10 mouse cellular contexts compared by ENCODE assay signal in the genomic region with DNA sequence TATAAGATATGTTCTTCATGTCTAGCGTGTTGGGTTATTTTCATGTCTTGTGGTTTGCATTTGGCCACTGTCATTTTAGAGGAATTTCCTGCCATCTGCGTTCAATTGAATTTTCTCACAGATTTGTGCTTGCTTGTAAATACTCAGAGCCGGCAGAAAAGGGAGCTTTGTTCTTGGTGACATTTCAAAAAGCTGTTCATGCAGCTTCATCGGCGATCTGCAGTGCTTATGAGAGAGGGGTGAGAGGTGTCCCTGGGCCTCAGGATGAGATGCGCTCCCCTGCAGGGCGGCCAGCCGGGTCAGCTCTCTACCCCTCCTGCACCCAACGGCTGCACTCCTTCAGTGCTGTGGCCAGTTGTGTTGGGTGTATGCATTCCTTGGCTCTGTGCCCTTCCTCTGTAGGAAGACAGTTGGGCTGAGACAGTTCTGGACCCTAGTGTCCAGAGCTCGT.
DNase-seq lines count a peak whose midpoint lies in the region; ATAC-seq lines count a peak whose summit lies in the region.
"Had no signal": no experiment of that assay in that cellular context is flagged by ENCODE, and none has a peak within 500 bp of the region (broad histone marks: within the 10 kb centered on the region; RNA-seq: fewer than 3 reads in every experiment).

No protein-coding gene starts in this region.

- H3K9ac ChIP-seq in forebrain, embryonic 15.5 days (replicated peaks) = no peak overlapping the region
- H3K9ac ChIP-seq in forebrain, embryonic 11.5 days (ENCODE audit: low read length) = no peak overlapping the region
- no peak overlapping the region for H3K9ac ChIP-seq in embryonic facial prominence, embryonic 12.5 days
- H3K9ac ChIP-seq in limb, embryonic 12.5 days (replicated peaks) = no peak overlapping the region

- 62% methylated on average over 10 of the region's 10 CpGs for WGBS in forebrain, embryonic 15.5 days
- WGBS in forebrain, embryonic 11.5 days = 69% methylated on average over 10 of the region's 10 CpGs
- WGBS in embryonic facial prominence, embryonic 12.5 days = 22% methylated on average over 10 of the region's 10 CpGs
- WGBS in limb, embryonic 12.5 days = 33% methylated on average over 10 of the region's 10 CpGs

- DNase-seq in forebrain, embryonic 11.5 days (ENCODE audit: low spot score) = no peak
- DNase-seq in layer of hippocampus, adult 18-20 months (ENCODE audit: low spot score in 2 of 2) = peak; percentile 41 to 70
- no peak for DNase-seq in layer of hippocampus, postnatal 25 days (ENCODE audit: extremely low spot score in 1 of 2, low spot score in 1 of 2)
- no peak for DNase-seq in right cerebral cortex, postnatal 25 days
- no peak for DNase-seq in thymus, postnatal 0 days (ENCODE audit: low spot score)
- DNase-seq: B cell, adult 2 months; kidney, adult 2 months had no signal

- H3K9me3 ChIP-seq in forebrain, embryonic 15.5 days = no peaks in the 10 kb centered on the region
- no peaks in the 10 kb centered on the region for H3K9me3 ChIP-seq in forebrain, embryonic 11.5 days (ENCODE audit: control insufficient read depth, low read length)
- H3K9me3 ChIP-seq in embryonic facial prominence, embryonic 12.5 days = no peaks in the 10 kb centered on the region
- H3K9me3 ChIP-seq in limb, embryonic 12.5 days = no peaks in the 10 kb centered on the region

- H3K27me3 ChIP-seq in forebrain, embryonic 15.5 days = no peaks in the 10 kb centered on the region
- H3K27me3 ChIP-seq in forebrain, embryonic 11.5 days (ENCODE audit: control insufficient read depth, insufficient read depth, low read length) = no peaks in the 10 kb centered on the region
- no peaks in the 10 kb centered on the region; the same call in 1 of the 2 replicates for H3K27me3 ChIP-seq in embryonic facial prominence, embryonic 12.5 days
- H3K27me3 ChIP-seq in limb, embryonic 12.5 days = peaks cover 10% of the 10 kb centered on the region

- H3K4me3 ChIP-seq in forebrain, embryonic 15.5 days = no peak overlapping the region
- no peak overlapping the region for H3K4me3 ChIP-seq in forebrain, embryonic 11.5 days (ENCODE audit: low read depth, low read length)
- H3K4me3 ChIP-seq in embryonic facial prominence, embryonic 12.5 days = no peak overlapping the region
- no peak overlapping the region for H3K4me3 ChIP-seq in limb, embryonic 12.5 days (replicated peaks)

- ATAC-seq in forebrain, embryonic 15.5 days (replicated peaks) = no peak
- ATAC-seq in forebrain, embryonic 11.5 days (replicated peaks; ENCODE audit: low FRiP score) = no peak
- no peak for ATAC-seq in embryonic facial prominence, embryonic 12.5 days (ENCODE audit: insufficient number of reproducible peaks, insufficient read depth, low FRiP score, low TSS enrichment)
- ATAC-seq in limb, embryonic 12.5 days (ENCODE audit: insufficient number of reproducible peaks, insufficient read depth, low FRiP score, low TSS enrichment, low read depth) = no peak

- H3K36me3 ChIP-seq in forebrain, embryonic 15.5 days = no peaks in the 10 kb centered on the region
- H3K36me3 ChIP-seq in forebrain, embryonic 11.5 days (ENCODE audit: control insufficient read depth, insufficient read depth, low read length) = no peaks in the 10 kb centered on the region
- H3K36me3 ChIP-seq in embryonic facial prominence, embryonic 12.5 days = no peaks in the 10 kb centered on the region
- no peaks in the 10 kb centered on the region for H3K36me3 ChIP-seq in limb, embryonic 12.5 days

- H3K27ac ChIP-seq in forebrain, embryonic 15.5 days (replicated peaks) = 0 out of 2 replicates have a peak overlapping the region, but pooled peaks have one; percentile 24
- H3K27ac ChIP-seq in forebrain, embryonic 11.5 days (ENCODE audit: low read depth, low read length) = no peak overlapping the region
- H3K27ac ChIP-seq in embryonic facial prominence, embryonic 12.5 days = peak overlapping the region; percentile 58; the same call in 1 of the 2 replicates
- peak overlapping the region; percentile 54 for H3K27ac ChIP-seq in limb, embryonic 12.5 days

- H3K4me1 ChIP-seq in forebrain, embryonic 15.5 days = no peaks in the 10 kb centered on the region
- H3K4me1 ChIP-seq in forebrain, embryonic 11.5 days (replicated peaks; ENCODE audit: control insufficient read depth, insufficient read depth, low read length) = no peaks in the 10 kb centered on the region
- peaks cover 29% of the 10 kb centered on the region for H3K4me1 ChIP-seq in embryonic facial prominence, embryonic 12.5 days
- peaks cover 29% of the 10 kb centered on the region for H3K4me1 ChIP-seq in limb, embryonic 12.5 days (replicated peaks)

- no peak overlapping the region for H3K4me2 ChIP-seq in forebrain, embryonic 15.5 days (replicated peaks)
- H3K4me2 ChIP-seq in forebrain, embryonic 11.5 days (ENCODE audit: low read depth, low read length, severe bottlenecking) = no peak overlapping the region
- 0 out of 2 replicates have a peak overlapping the region, but pooled peaks have one; percentile 23 for H3K4me2 ChIP-seq in embryonic facial prominence, embryonic 12.5 days (replicated peaks)
- H3K4me2 ChIP-seq in limb, embryonic 12.5 days = peak overlapping the region; percentile 29; the same call in 1 of the 2 replicates

Comparison
In these comparisons a context has a peak if more than half of its experiments do, and no peak if none do; other contexts are left out.
1. DNase-seq: peak in layer of hippocampus, adult 18-20 months (2 of 2); none in forebrain, embryonic 11.5 days (single experiment), layer of hippocampus, postnatal 25 days (0 of 2), right cerebral cortex, postnatal 25 days (single experiment) and thymus, postnatal 0 days (single experiment).
2. H3K4me2 ChIP-seq: peak in embryonic facial prominence, embryonic 12.5 days (single experiment) and limb, embryonic 12.5 days (single experiment); none in forebrain, embryonic 15.5 days (single experiment) and forebrain, embryonic 11.5 days (single experiment).